Mouse (Mus musculus): ENCODE data around the gene Acot7. TPM values are rescaled to one million over a fixed set of nuclear protein-coding genes. Genes with fewer than 3 reads are reported as not detected.
A peak's percentile ranks its signal among the peaks of the same experiment; 100 is the strongest.

Gene Acot7
- polyA plus RNA-seq, 1 experiment from 2014 or later: 118 TPM

GRCm38 (mm10) chr4:152281601-152282000 is 103.7 kb downstream of the Acot7 start:
- no peak overlapping the region for H3K4me3 ChIP-seq
- WGBS: 51% methylated on average over 15 of the region's 15 CpGs
- H3K4me1 ChIP-seq (replicated peaks): peaks cover 42% of the 10 kb centered on the region
- H3K27ac ChIP-seq: no peak overlapping the region
- DNase-seq (ENCODE audit: low spot score): no peak
- peaks cover 23% of the 10 kb centered on the region for H3K36me3 ChIP-seq
- peaks cover 93% of the 10 kb centered on the region for H3K27me3 ChIP-seq (ENCODE audit: insufficient read depth, poor library complexity, severe bottlenecking)
- H3K9me3 ChIP-seq: peaks cover 3% of the 10 kb centered on the region; the same call in 1 of the 2 replicates

GRCm38 (mm10) chr4:152282721-152283120 is 104.8 kb downstream of the Acot7 start:
- Histone ChIP-seq H3K4me1 (replicated peaks) (peaks cover 49% of the 10 kb centered on the region), H3K4me3 (peak overlapping the region; percentile 46), H3K27me3 (ENCODE audit: insufficient read depth, poor library complexity, severe bottlenecking) (peaks cover 93% of the 10 kb centered on the region), H3K9me3 (peaks cover 3% of the 10 kb centered on the region; the same call in 1 of the 2 replicates), H3K27ac (peak overlapping the region; percentile 20; the same call in 1 of the 2 replicates), H3K36me3 (peaks cover 21% of the 10 kb centered on the region)
- DNase-seq (ENCODE audit: low spot score): no peak
- 21% methylated on average over 34 of the region's 34 CpGs for WGBS

- Histone ChIP-seq H3K36me3 (peaks cover 21% of the 10 kb centered on the region), H3K27me3 (ENCODE audit: insufficient read depth, poor library complexity, severe bottlenecking) (peaks cover 100% of the 10 kb centered on the region), H3K27ac (peak overlapping the region; percentile 20; the same call in 1 of the 2 replicates), H3K4me1 (replicated peaks) (peaks cover 55% of the 10 kb centered on the region), H3K4me3 (peak overlapping the region; percentile 46), H3K9me3 (no peaks in the 10 kb centered on the region)
- WGBS: 5% methylated on average over 70 of the region's 70 CpGs
- peak; percentile 87 for DNase-seq (ENCODE audit: low spot score)
These were observed 105.4 kb downstream of the Acot7 start for GRCm38 (mm10) chr4:152283186-152283950.

GRCm38 (mm10) chr4:152285505-152285904 is 107.6 kb downstream of the Acot7 start:
- Histone ChIP-seq H3K4me1 (replicated peaks) (peaks cover 69% of the 10 kb centered on the region), H3K27ac (no peak overlapping the region), H3K4me3 (no peak overlapping the region), H3K36me3 (peaks cover 4% of the 10 kb centered on the region; the same call in 1 of the 2 replicates), H3K27me3 (ENCODE audit: insufficient read depth, poor library complexity, severe bottlenecking) (peaks cover 98% of the 10 kb centered on the region), H3K9me3 (no peaks in the 10 kb centered on the region)
- DNase-seq (ENCODE audit: low spot score): peak; percentile 61
- WGBS: 4% methylated on average over 10 of the region's 10 CpGs

GRCm38 (mm10) chr4:152286183-152286582 is 108.2 kb downstream of the Acot7 start:
- Histone ChIP-seq H3K27ac (0 out of 2 replicates have a peak overlapping the region, but pooled peaks have one; percentile 62), H3K36me3 (no peaks in the 10 kb centered on the region), H3K4me1 (replicated peaks) (peaks cover 76% of the 10 kb centered on the region), H3K9me3 (no peaks in the 10 kb centered on the region), H3K4me3 (peak overlapping the region; percentile 42), H3K27me3 (ENCODE audit: insufficient read depth, poor library complexity, severe bottlenecking) (peaks cover 98% of the 10 kb centered on the region)
- WGBS: 1% methylated on average over 32 of the region's 32 CpGs
- peak; percentile 69 for DNase-seq (ENCODE audit: low spot score)

GRCm38 (mm10) chr4:152286887-152287286 is 109.0 kb downstream of the Acot7 start:
- H3K4me3 ChIP-seq: peak overlapping the region; percentile 42
- WGBS: 3% methylated on average over 26 of the region's 26 CpGs

GRCm38 (mm10) chr4:152287317-152288120 is 109.6 kb downstream of the Acot7 start:
- H3K36me3 ChIP-seq: no peaks in the 10 kb centered on the region
- H3K4me1 ChIP-seq (replicated peaks): peaks cover 78% of the 10 kb centered on the region
- peaks cover 98% of the 10 kb centered on the region for H3K27me3 ChIP-seq (ENCODE audit: insufficient read depth, poor library complexity, severe bottlenecking)
- 6% methylated on average over 19 of the region's 19 CpGs for WGBS
- DNase-seq (ENCODE audit: low spot score): peak; percentile 15
- no peaks in the 10 kb centered on the region for H3K9me3 ChIP-seq
- peak overlapping the region; percentile 75; the same call in 1 of the 2 replicates for H3K27ac ChIP-seq
- H3K4me3 ChIP-seq: peak overlapping the region; percentile 42

More at GRCm38 (mm10) chr4:152286887-152287286, 109.0 kb downstream of the Acot7 start:
- Histone ChIP-seq H3K27ac (peak overlapping the region; percentile 75; the same call in 1 of the 2 replicates), H3K4me1 (replicated peaks) (peaks cover 78% of the 10 kb centered on the region), H3K9me3 (no peaks in the 10 kb centered on the region), H3K36me3 (no peaks in the 10 kb centered on the region), H3K27me3 (ENCODE audit: insufficient read depth, poor library complexity, severe bottlenecking) (peaks cover 98% of the 10 kb centered on the region)
- peak; percentile 75 for DNase-seq (ENCODE audit: low spot score)

- Histone ChIP-seq H3K27ac (peak overlapping the region; percentile 75; the same call in 1 of the 2 replicates), H3K27me3 (ENCODE audit: insufficient read depth, poor library complexity, severe bottlenecking) (peaks cover 98% of the 10 kb centered on the region), H3K9me3 (no peaks in the 10 kb centered on the region), H3K36me3 (no peaks in the 10 kb centered on the region), H3K4me1 (replicated peaks) (peaks cover 78% of the 10 kb centered on the region), H3K4me3 (peak overlapping the region; percentile 42)
- 29% methylated on average over 18 of the region's 18 CpGs for WGBS
- peak; percentile 77 for DNase-seq (ENCODE audit: low spot score)
These were observed 110.5 kb downstream of the Acot7 start for GRCm38 (mm10) chr4:152288398-152288945.

GRCm38 (mm10) chr4:152290385-152290784 is 112.5 kb downstream of the Acot7 start:
- peak overlapping the region; percentile 44 for H3K4me3 ChIP-seq
- peak; percentile 85 for DNase-seq (ENCODE audit: low spot score)
- no peaks in the 10 kb centered on the region for H3K9me3 ChIP-seq
- H3K36me3 ChIP-seq: no peaks in the 10 kb centered on the region
- H3K27me3 ChIP-seq (ENCODE audit: insufficient read depth, poor library complexity, severe bottlenecking): peaks cover 98% of the 10 kb centered on the region
- H3K4me1 ChIP-seq (replicated peaks): peaks cover 90% of the 10 kb centered on the region
- WGBS: under 1% methylated on average over 39 of the region's 39 CpGs
- peak overlapping the region; percentile 81 for H3K27ac ChIP-seq

- no peaks in the 10 kb centered on the region for H3K36me3 ChIP-seq
- H3K27ac ChIP-seq: peak overlapping the region; percentile 81
- no peak for DNase-seq (ENCODE audit: low spot score)
- no peaks in the 10 kb centered on the region for H3K9me3 ChIP-seq
- peaks cover 98% of the 10 kb centered on the region for H3K27me3 ChIP-seq (ENCODE audit: insufficient read depth, poor library complexity, severe bottlenecking)
- H3K4me1 ChIP-seq (replicated peaks): peaks cover 90% of the 10 kb centered on the region
- peak overlapping the region; percentile 44 for H3K4me3 ChIP-seq
- WGBS: 6% methylated on average over 11 of the region's 11 CpGs
These were observed 113.1 kb downstream of the Acot7 start for GRCm38 (mm10) chr4:152290991-152291390.

- no peaks in the 10 kb centered on the region for H3K9me3 ChIP-seq
- peak within 1 kb of the TSS; percentile 81 for H3K27ac ChIP-seq
- peak within 1 kb of the TSS; percentile 44 for H3K4me3 ChIP-seq
- WGBS: 16% methylated on average over 6 of the region's 6 CpGs
- no peak for DNase-seq (ENCODE audit: low spot score)
- H3K27me3 ChIP-seq (ENCODE audit: insufficient read depth, poor library complexity, severe bottlenecking): peaks cover 96% of the 10 kb centered on the region
- H3K4me1 ChIP-seq (replicated peaks): peaks cover 89% of the 10 kb centered on the region
- no peaks in the 10 kb centered on the region for H3K36me3 ChIP-seq
These were observed 113.6 kb downstream of the Acot7 start, which contains the start of gene Hes3 for GRCm38 (mm10) chr4:152291562-152291961. Gene Hes3, minus strand, starts transcription at chr4:152291662.

- Histone ChIP-seq H3K36me3 (no peaks in the 10 kb centered on the region), H3K4me3 (peak overlapping the region; percentile 11), H3K9me3 (no peaks in the 10 kb centered on the region), H3K4me1 (replicated peaks) (peaks cover 88% of the 10 kb centered on the region), H3K27me3 (ENCODE audit: insufficient read depth, poor library complexity, severe bottlenecking) (peaks cover 90% of the 10 kb centered on the region), H3K27ac (peak overlapping the region; percentile 79)
- DNase-seq (ENCODE audit: low spot score): peak; percentile 51
- WGBS: 17% methylated on average over 12 of the region's 12 CpGs
These were observed 114.3 kb downstream of the Acot7 start for GRCm38 (mm10) chr4:152292102-152292765.

Measured in hindbrain, embryonic 10.5 days (tissue).